Mouse (Mus musculus) stomach, postnatal 0 days (tissue): ENCODE data around the gene Ermap. TPM values are rescaled to one million over a fixed set of nuclear protein-coding genes. Genes with fewer than 3 reads are reported as not detected.
A peak's percentile ranks its signal among the peaks of the same experiment; 100 is the strongest.

ENCODE experiments used
- ATAC-seq: fragments of 200-750 bp; cut with Nextera tagmentation; 2 replicates; pipeline ENCODE4 v1.8.0; 2017; ENCODE audit not compliant: low FRiP score, low TSS enrichment
- DNase-seq: peaks from one replicate; pipeline ENCODE4 v3.0.0-alpha.2; 2016; ENCODE audit warnings: low spot score
- H3K27ac ChIP-seq: fragments of 300-500 bp; sonication (generic); replicated peaks from 2 replicates; pipeline ENCODE4 v1.5.1; 2014; ENCODE audit warnings: mild to moderate bottlenecking, control low read depth
- H3K27me3 ChIP-seq: fragments of 300-500 bp; sonication (generic); 2 replicates; pipeline ENCODE4 v1.6.1; 2014; ENCODE audit warnings: low read length; ENCODE audit not compliant: control insufficient read depth, insufficient read depth
- H3K36me3 ChIP-seq: fragments of 300-500 bp; sonication (generic); 2 replicates; pipeline ENCODE4 v1.6.1; 2014; ENCODE audit warnings: low read length, mixed read lengths; ENCODE audit not compliant: control insufficient read depth, insufficient read depth
- H3K4me1 ChIP-seq: fragments of 300-500 bp; sonication (generic); replicated peaks from 2 replicates; pipeline ENCODE4 v1.6.1; 2014; ENCODE audit warnings: antibody characterized with exemption; ENCODE audit not compliant: control insufficient read depth, insufficient read depth
- H3K4me2 ChIP-seq: fragments of 300-500 bp; sonication (generic); replicated peaks from 2 replicates; pipeline ENCODE4 v1.6.1; 2014; ENCODE audit warnings: low read depth, mild to moderate bottlenecking, control low read depth, moderate library complexity
- H3K4me3 ChIP-seq: fragments of 300-500 bp; sonication (generic); 2 replicates; pipeline ENCODE4 v1.5.1; 2014; ENCODE audit warnings: low read depth, low read length, control low read depth
- H3K9ac ChIP-seq: fragments of 300-500 bp; sonication (generic); 2 replicates; pipeline ENCODE4 v1.6.1; 2014; ENCODE audit warnings: mild to moderate bottlenecking, low read length, control low read depth, mixed read lengths
- H3K9me3 ChIP-seq: fragments of 300-500 bp; sonication (generic); 2 replicates; pipeline ENCODE4 v1.6.1; 2016; ENCODE audit warnings: low read length; ENCODE audit not compliant: control insufficient read depth
- CTCF ChIP-seq: IDR thresholded peaks from 2 replicates; pipeline ENCODE4 v1.5.1; 2016; ENCODE audit warnings: antibody characterized with exemption, low read depth, mild to moderate bottlenecking, moderate library complexity
- EP300 ChIP-seq: optimal IDR thresholded peaks from 2 replicates; pipeline ENCODE3; 2016; ENCODE audit warnings: antibody characterized with exemption
- WGBS: fragments of 180-500 bp; shearing (Covaris S2); extraction: QIAGEN DNeasy Blood & Tissue Kit; methylation state at CpG from one replicate; pipeline ENCODE4 v1.1.7; 2014; 5-methylcytosine and 5-hydroxymethylcytosine counted together
- polyA plus RNA-seq: library from polyadenylated mRNA; unstranded; fragments of >200 nt; fragmentation: Nextera tagmentation; extraction: Ambion mirVana; gene quantifications from 2 replicates; pipeline ENCODE4 v1.2.1, GENCODE M21; 2015

Ermap gene
- polyA plus RNA-seq, 1 experiment from 2014 or later, result 0.42 TPM

DNA sequence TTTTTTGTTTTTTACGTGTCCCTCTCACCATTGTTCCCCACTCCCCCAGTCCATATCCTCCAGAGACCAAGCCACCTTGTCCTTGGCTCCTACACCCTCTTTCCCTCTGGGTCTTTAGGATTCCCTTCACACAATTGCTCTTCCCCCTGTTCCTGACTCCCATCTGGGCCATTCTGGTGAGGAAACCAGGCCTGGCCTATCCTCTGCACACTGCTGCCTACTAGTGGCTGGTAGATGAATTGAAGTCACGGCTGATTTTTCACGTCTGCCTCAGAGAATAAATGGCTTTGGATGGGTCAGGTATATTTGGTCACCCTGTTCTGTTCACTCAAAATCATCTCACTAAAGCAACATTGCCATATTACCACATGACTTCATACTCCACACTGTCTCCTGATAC is 49.7 kb downstream of the Ermap start:
- H3K9me3 ChIP-seq, result no peaks in the 10 kb centered on the region
- no peak overlapping the region for H3K4me2 ChIP-seq
- no peak for ATAC-seq
- no peaks in the 10 kb centered on the region for H3K4me1 ChIP-seq
- no peak for DNase-seq
- TF ChIP-seq CTCF (peak; percentile 87), EP300 (no peak)
- H3K27ac ChIP-seq, result no peak overlapping the region
- H3K36me3 ChIP-seq, result peaks cover 19% of the 10 kb centered on the region
- H3K9ac ChIP-seq, result no peak overlapping the region
- no peaks in the 10 kb centered on the region for H3K27me3 ChIP-seq
- 54% methylated on average over 3 of the region's 3 CpGs for WGBS
- no peak overlapping the region for H3K4me3 ChIP-seq

DNA sequence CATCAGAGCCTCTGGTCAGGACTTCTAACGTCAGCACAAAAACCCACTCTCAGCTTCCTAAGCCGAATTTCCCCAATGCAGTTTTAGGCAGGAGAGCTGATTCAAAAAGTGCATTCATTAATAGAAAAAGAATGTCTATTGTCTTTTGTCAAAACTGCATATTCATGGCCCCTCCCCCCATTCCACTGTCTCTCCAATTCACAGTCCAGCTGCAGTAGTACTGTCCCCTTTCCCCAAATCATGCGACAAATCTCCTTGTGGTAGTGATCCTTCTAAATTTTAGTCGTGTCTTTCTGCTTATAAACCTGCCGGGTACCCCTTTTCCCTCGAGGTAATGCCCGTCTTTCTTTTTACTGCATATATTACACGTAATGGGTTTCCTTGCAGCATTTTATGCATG is 51.0 kb downstream of the Ermap start:
- no peak overlapping the region for H3K27ac ChIP-seq
- no peak overlapping the region for H3K4me2 ChIP-seq
- H3K36me3 ChIP-seq, result peaks cover 30% of the 10 kb centered on the region
- no peaks in the 10 kb centered on the region for H3K4me1 ChIP-seq
- H3K9ac ChIP-seq, result no peak overlapping the region
- DNase-seq, result no peak
- no peaks in the 10 kb centered on the region for H3K27me3 ChIP-seq
- no peak overlapping the region for H3K4me3 ChIP-seq
- no peaks in the 10 kb centered on the region for H3K9me3 ChIP-seq
- TF ChIP-seq CTCF, result no peak
- TF ChIP-seq EP300, result no peak
- 65% methylated on average over 8 of the region's 8 CpGs for WGBS
- no peak for ATAC-seq

GRCm38 (mm10) chr4:119138171-119138570 is 51.6 kb downstream of the Ermap start:
- Histone ChIP-seq H3K4me3 (no peak overlapping the region), H3K4me2 (0 out of 2 replicates have a peak overlapping the region, but pooled peaks have one; percentile 5)
- peak; percentile 88 for ATAC-seq

DNA sequence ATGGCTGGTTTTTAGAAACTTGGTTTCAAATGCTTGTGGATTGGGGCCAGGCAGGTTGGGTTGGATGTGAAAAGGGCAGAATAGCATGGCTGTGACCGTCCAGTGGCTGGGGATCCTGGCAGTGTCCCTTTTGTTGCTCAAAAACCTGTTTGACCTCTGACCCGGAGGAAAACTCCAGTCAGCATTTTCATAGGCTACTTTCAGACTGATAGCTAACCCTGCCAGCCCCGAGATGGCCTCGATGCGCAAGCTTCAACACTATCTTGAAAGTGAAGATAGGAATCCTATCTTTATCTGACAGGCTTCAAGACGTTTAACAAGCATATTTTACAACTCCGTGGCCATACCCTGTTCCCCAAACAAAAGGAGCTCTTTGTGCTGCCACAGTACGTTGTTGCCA is 52.5 kb downstream of the Ermap start:
- 59% methylated on average over 8 of the region's 8 CpGs for WGBS

More at GRCm38 (mm10) chr4:119138171-119138570, 51.6 kb downstream of the Ermap start:
- 24% methylated on average over 18 of the region's 18 CpGs for WGBS
- DNase-seq, result peak; percentile 91
- H3K9me3 ChIP-seq, result no peaks in the 10 kb centered on the region
- H3K27me3 ChIP-seq, result no peaks in the 10 kb centered on the region
- peaks cover 34% of the 10 kb centered on the region for H3K36me3 ChIP-seq
- TF ChIP-seq CTCF (no peak; the same call in 1 of the 2 replicates), EP300 (no peak)
- no peaks in the 10 kb centered on the region for H3K4me1 ChIP-seq
- H3K9ac ChIP-seq, result peak overlapping the region; percentile 23; the same call in 1 of the 2 replicates
- H3K27ac ChIP-seq, result peak overlapping the region; percentile 41; the same call in 1 of the 2 replicates

DNA sequence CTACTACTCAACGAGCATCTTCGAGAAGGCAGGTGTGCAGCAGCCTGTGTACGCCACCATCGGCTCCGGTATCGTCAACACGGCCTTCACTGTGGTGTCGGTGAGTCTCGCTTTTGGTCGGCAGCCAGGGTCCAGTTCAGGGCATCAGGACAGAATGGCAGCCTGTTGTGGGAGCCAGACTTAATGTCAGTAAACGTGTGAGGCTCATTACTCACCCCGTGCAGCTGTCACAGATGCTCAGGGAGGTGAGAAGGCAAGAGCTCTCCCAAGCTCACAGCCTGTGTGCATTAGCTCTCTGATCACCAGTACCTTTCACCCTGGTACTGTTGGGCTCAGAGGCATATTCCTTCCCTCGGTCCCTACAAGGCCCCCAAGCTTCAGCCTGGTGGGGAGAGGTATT is 56.0 kb downstream of the Ermap start:
- Histone ChIP-seq H3K27ac (no peak overlapping the region), H3K27me3 (no peaks in the 10 kb centered on the region), H3K4me2 (no peak overlapping the region), H3K9ac (no peak overlapping the region), H3K4me3 (no peak overlapping the region), H3K4me1 (no peaks in the 10 kb centered on the region), H3K9me3 (no peaks in the 10 kb centered on the region), H3K36me3 (peaks cover 48% of the 10 kb centered on the region)
- no peak for DNase-seq
- TF ChIP-seq EP300 (no peak), CTCF (no peak)
- no peak for ATAC-seq
- 90% methylated on average over 13 of the region's 13 CpGs for WGBS

More for the DNA sequence above, 52.5 kb downstream of the Ermap start:
- no peaks in the 10 kb centered on the region for H3K4me1 ChIP-seq
- no peak overlapping the region for H3K9ac ChIP-seq
- H3K4me2 ChIP-seq, result no peak overlapping the region
- no peaks in the 10 kb centered on the region for H3K9me3 ChIP-seq
- H3K27ac ChIP-seq, result no peak overlapping the region
- ATAC-seq (no peak), DNase-seq (no peak)
- peaks cover 41% of the 10 kb centered on the region for H3K36me3 ChIP-seq
- no peak overlapping the region for H3K4me3 ChIP-seq
- no peak for TF ChIP-seq CTCF
- TF ChIP-seq EP300, result no peak
- H3K27me3 ChIP-seq, result no peaks in the 10 kb centered on the region

DNA sequence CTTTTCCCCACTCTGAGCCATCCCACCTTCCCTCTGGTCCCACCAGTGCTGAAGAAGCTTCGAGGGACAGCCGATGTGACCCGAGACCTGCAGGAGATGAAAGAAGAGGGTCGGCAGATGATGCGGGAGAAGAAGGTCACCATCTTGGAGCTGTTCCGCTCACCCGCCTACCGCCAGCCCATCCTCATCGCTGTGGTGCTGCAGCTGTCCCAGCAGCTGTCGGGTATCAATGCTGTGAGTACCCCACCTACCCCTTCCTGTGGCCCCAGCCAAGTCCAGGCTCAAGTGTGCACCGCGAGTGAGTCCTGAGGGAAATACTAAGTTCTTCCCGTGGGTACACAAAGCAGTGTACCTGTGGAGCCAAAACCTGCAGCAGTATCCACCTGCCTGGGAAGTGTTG is 56.5 kb downstream of the Ermap start:
- no peaks in the 10 kb centered on the region for H3K27me3 ChIP-seq
- H3K27ac ChIP-seq, result no peak overlapping the region
- no peak overlapping the region for H3K9ac ChIP-seq
- no peak for TF ChIP-seq EP300
- TF ChIP-seq CTCF, result no peak
- no peak overlapping the region for H3K4me3 ChIP-seq
- H3K36me3 ChIP-seq, result peaks cover 48% of the 10 kb centered on the region
- no peaks in the 10 kb centered on the region for H3K9me3 ChIP-seq
- ATAC-seq (no peak), DNase-seq (no peak)
- no peak overlapping the region for H3K4me2 ChIP-seq
- WGBS, result 90% methylated on average over 13 of the region's 13 CpGs
- no peaks in the 10 kb centered on the region for H3K4me1 ChIP-seq
